Mouse (Mus musculus) G1E (cell line): ENCODE measurements around the gene Tspan13.

Source experiments
- CTCF ChIP-seq: IDR thresholded peaks from 2 replicates; pipeline ENCODE4 v1.5.1; 2012; ENCODE audit warnings: low read depth, low read length, inconsistent platforms, mixed read lengths
- GATA1 ChIP-seq: IDR thresholded peaks from 2 replicates; pipeline ENCODE4 v1.6.1; 2012; ENCODE audit warnings: borderline replicate concordance, low read length, inconsistent platforms, mixed read lengths
- POLR2AphosphoS5 ChIP-seq: IDR thresholded peaks from 2 replicates; pipeline ENCODE4 v1.6.1; 2012; ENCODE audit warnings: low read depth, low read length, inconsistent platforms; ENCODE audit not compliant: insufficient replicate concordance

GRCm38 (mm10) chr12:36029687-36030086 lies 12.6 kb downstream of the Tspan13 start:
- TF ChIP-seq CTCF (no peak), POLR2AphosphoS5 (no peak), GATA1 (no peak)
